Mouse (Mus musculus): Measurements from ENCODE around the gene Mcm3ap.
A peak's percentile ranks its signal among the peaks of the same experiment; 100 is the strongest.

Gene Mcm3ap

DNA sequence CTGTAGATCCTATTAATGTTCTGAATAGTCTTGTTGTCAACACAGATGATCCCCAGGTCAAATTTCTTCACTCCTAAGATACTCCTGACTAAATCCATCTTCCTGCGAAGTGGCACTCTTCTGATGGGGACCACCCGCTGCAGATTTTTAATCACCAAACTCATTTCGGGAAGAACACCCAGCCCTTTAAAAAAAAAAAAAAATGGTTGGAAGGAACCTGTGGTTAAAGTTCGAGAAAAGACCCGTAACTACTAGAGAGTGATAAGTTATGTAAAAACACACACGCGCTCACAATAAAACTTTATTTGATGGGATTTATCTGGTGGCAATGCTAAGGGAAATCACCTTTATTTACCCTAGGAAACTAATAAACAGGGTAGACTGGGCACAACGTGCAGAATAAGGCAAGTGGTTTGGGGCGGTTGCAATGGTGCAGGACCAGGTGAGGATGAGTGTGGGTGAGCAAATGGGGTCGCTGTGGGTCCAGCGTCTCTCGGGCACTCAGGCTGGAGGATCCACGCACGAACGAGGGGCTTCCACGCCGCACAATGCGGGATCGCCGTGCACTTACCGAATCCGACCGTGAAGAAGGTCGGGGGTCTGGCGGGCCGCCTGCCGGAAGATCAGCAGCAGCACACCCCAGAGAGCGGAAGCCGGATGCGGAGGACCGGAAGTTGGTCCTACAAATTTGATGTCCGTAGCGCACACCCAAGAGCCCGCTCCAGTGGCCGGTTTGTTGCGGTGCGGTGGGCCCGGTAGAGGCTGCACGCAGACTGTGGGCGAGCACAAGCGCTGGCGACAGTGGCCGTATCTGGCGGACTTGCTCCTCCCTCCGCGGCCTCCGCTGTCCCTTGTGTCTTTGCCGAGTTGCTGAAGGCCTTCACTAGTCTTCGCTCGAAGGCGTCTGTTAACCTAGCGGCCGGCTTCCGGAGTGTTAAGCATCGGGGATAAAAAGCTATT is at the start of gene Mcm3ap, which contains the start of gene Ybey:
Gene Mcm3ap (plus strand): TSS at position 725 of the 960 bp plus-strand sequence.
Gene Ybey (minus strand): TSS at position 912 of the 960 bp plus-strand sequence.
- peak; percentile 88 to 96 for DNase-seq (ENCODE audit: inconsistent age in 2 of 2, low spot score in 1 of 2)

DNA sequence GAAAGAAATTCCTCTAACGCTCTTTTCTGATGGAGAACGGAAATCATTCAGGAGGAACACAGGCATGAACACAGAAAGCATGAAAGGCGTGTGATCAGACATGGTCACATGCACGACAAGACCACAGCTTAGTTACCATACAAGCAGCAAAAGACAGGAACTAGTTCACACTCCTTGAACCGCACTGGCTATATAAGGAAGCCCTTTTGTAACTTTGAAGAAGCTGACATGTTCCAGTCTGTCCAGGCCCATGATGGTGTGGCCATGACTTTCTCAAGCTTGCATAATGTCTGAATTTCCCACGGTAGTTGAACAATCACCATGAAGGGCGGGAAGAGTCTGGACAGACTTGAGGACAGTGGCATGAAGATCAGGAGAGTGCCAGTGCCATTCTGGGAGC is 43.1 kb upstream of the Mcm3ap start:
- no peak for DNase-seq (ENCODE audit: inconsistent age in 2 of 2, low spot score in 1 of 2)

DNA sequence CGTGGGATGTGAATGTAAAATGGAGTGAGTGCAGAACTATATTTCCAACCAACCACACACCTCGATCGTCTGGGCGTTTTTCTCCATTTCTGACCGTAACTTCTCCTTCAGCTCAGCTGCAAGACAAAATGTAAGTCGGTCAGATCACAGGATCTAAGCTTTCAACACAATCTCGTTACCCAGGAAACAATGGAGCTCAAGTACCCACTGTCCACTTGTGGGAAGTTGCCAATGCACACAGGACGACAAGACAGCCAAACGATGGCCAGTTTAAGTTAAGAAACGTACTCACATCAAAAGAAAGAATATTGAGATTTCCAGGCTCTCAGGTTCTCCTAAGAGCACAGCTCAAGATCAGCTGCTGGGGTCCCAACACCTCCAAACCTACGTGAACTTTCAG is 34.8 kb upstream of the Mcm3ap start:
- no peak for DNase-seq (ENCODE audit: inconsistent age in 2 of 2, low spot score in 1 of 2)

DNA sequence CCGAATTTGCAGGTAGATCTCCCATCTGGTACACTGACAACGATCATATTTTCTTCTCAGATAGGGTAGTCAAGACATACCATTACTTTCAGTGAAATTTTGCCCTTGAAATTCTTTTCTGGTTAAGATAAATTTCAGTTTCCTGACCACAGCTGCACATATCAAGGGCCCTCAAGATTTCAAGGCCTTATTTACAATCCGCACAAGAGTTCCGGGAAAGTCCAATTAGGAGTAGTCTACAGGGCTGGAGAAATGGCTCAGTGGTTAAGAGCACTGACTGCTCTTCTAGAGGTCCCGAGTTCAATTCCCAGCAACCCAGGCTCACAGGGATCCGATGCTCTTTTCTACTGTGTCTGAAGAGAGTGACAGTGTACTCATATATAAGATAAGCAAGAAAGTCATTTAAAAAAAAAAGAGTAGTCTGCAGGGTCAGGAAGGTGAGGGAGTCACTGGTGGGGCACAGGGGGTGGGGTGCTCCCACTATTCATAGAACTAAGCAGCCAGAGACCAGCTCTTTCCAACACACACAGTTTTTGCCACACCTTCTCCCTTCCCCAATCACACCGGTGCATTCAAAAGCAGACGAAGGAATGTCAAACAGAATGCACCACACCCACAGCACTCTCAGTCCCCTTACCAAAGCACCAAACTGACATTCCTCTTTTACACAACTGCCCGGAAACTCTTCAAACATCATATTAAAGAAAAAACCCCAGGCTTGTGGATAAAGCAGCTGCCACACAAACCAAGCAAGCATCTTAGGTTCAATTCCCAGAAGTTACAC is 29.4 kb upstream of the Mcm3ap start:
- no peak for DNase-seq (ENCODE audit: inconsistent age in 2 of 2, low spot score in 1 of 2)

DNA sequence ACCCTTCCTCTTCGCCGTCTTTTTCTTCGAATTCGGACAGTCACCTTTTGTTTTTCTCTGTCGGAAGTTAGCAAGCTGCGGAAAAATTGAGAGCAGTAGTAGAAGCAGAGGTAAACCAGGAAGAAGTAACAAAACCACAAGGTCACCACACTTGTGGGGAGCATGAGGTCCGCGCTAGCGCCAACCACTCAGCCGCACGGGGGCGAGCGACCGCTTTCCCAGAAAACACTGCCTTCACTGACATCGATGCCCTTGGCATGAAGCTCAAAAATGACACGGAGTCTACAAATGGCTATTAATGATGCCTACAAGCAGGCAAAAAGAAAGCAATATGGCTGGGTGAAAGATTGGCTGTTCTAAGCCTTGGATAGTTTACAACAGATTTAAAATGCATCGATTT is 28.4 kb upstream of the Mcm3ap start, which contains the start of gene AC141477.1:
Gene AC141477.1 (minus strand): TSS at position 164 of the 400 bp plus-strand sequence.
- DNase-seq (ENCODE audit: inconsistent age in 2 of 2, low spot score in 1 of 2) = no peak

DNA sequence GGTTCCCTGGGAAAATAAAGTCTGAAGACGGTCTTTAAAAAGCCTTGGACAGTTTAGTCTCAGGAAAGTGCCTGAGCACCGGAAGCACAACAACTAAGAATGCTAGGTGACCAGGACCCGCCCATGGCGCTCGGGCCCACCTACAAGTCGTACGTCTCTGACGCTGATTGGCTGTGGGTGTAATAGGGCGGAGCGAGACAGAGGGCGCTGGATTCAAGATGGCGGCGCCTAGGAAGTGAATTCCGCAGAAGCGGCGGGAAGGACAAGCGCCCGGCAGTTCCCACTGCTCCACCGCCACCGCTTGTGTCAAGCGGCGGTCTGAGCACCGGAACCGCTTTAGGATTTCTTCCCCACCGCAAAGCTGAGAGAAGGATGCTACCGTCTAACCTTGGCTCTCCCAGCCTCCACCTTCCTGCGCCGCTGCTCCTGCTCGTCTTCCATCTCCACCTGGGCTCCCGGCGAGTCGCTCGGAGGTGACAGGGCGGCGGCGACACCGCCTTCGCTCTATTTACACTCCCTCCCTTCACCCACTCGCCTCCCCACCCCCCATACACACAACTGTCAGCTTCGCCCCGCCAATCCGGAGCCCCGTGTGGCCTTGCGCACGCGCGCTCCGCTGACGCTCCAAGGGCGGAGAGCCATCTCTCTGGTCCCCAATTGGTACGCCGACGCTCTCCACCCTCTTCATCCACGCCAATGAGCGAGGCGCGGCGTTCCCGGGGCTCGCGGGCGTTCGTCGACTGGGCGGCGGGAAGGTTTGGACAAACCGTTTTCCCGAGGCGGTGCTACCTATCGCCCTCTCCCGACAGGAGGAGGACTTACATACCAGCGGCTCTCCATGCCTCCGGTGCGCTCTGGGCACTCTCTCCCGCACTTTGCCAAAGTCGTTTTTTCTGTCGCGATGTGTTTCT is 26.3 kb upstream of the Mcm3ap start, which contains the start of gene Pcnt:
Gene Pcnt (minus strand): TSS at position 609 of the 911 bp plus-strand sequence.
- peak; percentile 98 to 99 for DNase-seq (ENCODE audit: inconsistent age in 2 of 2, low spot score in 1 of 2)

DNA sequence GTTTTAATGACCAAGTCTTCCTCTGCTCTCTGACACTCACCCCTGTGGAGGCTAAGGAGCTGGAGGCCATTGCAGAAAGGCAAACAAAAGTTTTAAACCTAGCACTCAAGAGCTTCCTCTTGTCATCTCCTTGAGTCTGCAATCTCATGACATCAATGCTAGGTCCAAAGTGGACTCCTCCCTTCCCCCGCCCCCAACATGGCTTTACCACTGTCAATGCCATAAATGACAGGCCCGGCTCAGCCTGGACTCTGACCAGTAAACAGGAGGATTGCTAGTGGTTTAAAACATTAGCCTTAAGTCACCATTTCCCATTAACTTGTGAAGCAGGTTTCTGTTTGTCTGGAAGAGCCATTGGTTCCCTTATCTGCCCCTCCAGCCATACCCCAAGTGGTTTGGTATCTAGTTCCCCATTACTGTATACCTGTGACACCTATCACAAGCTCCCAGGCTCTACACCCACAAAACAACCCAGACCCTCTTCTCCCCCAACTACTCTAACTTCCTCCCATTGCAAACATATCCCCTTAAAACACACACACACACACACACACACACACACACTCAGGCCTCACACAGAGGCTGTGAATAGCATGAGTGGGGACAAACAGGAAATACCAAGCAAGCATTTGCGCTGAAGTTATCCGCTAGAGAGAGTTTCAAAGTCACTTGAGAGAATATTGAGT is 22.6 kb upstream of the Mcm3ap start:
- DNase-seq (ENCODE audit: inconsistent age in 2 of 2, low spot score in 1 of 2) = no peak

DNA sequence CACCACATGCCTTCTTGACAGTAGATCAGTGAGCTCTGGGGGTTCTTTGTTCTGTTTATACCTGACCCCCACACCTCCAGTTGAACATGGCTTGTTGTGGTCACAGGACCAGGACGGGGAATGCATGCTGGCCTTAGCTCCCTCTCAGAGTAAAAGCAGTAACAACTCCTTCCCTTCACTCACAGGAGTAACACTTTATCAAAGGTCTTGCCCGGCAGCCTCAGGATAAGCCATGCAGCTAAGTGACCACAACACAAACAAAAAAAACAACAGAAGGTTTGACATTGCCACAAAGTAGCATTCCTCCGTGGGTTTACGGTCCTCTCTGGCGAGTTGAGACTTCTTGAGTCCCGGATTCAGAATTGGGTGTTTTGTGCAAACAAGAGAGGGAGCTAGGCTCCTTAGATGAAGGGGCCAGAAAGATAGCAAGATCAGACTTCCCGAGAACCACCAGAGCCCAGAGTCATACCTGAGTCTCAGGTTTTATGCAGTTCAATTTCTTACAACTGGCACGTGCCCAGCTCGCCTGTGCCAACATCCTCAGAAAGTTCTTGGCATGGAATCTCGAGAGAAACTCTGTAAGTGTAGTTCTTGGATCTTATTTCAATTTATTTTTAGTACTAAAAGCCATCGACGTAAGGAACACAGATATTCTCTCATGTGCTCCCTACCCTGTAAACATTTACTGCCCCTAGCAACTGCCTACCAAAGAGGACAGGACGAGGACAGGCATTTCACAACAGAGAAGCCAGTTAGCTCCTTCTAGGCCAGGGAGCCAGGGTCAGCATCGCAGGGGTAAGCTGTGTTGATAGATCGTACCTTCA is 21.1 kb upstream of the Mcm3ap start:
- DNase-seq (ENCODE audit: inconsistent age in 2 of 2, low spot score in 1 of 2) = no peak

DNA sequence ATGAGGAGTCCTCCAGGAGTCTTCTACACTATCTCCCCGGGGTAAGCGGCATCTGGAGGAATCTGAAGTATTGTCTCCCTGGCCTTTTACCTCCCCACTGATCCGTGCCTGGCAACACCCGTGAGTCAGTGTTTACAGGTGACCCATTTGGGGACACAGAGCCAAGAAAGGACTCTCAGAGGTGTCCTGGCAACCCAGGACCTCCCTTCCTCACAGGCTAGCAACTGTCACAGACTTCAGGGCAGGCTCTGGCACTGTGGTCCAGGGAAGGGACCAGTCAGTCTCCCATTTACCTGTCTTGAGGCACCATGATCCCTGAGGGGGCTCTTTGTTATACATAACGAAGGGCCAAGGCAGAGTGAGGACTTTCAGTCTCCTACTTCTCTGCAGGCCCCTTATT is 19.9 kb upstream of the Mcm3ap start, which contains the start of gene 2610028H24Rik:
Gene 2610028H24Rik (plus strand): TSS at position 231 of the 400 bp plus-strand sequence.
- no peak for DNase-seq (ENCODE audit: inconsistent age in 2 of 2, low spot score in 1 of 2)

DNA sequence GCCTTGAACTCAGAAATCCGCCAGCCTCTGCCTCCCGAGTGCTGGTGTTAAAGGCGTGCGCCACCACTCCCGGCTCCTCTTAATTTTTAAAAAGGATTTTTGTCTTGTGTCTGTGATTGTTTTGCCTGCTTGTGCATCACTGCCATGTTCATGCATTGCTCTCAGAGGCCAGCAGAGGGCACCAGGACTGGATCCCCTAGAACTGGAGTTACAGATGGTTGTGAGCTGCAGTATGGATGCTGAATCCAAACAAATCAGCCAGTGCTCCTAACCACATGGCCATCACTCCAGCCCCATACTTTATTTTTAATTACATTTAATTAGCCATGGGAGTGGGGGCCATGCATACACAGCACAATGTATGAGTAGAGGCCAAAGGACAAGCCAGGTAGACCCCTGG is 13.4 kb upstream of the Mcm3ap start:
- DNase-seq (ENCODE audit: inconsistent age in 2 of 2, low spot score in 1 of 2) = peak; percentile 32 to 76

DNA sequence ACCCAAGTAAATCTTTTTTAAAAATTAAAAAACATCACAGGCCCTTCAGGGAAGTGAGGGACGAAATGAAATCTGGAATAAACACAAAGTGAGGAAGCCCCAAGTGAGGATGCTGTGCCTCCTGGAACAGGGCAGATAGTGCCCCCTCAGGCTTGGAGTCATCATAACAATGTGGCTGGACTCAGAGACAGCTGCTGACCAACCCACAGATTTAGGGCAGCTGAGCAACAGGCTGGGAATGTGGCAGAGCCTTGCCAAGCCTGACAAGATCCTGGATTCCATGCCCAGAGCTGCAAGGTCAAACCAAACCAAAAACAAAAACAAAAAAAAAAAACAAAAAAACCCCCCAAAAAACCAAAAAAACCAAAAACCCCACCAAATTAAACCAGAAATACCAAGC is 7.5 kb upstream of the Mcm3ap start:
- DNase-seq (ENCODE audit: inconsistent age in 2 of 2, low spot score in 1 of 2) = peak; percentile 34 to 50

DNA sequence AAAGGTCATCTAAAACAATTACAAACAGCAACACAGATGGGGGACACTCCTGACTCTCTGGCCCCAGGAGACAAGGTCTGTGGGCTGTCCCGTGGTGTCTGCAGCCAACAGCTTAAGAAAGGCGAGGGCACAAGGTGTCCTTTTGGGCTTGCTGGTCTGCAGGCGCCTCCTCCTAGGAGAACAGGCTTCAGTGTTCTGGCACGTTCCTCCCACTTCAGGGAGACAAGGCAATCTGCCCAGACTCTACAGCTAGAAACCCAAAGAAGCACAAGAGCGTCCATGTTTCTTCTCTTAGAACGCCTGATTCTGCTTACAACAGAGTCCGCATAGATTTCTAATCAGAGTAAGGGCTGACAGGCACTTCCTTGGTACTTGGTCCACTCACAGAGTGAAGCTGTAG is 6.4 kb upstream of the Mcm3ap start:
- DNase-seq (ENCODE audit: inconsistent age in 2 of 2, low spot score in 1 of 2) = no peak

DNA sequence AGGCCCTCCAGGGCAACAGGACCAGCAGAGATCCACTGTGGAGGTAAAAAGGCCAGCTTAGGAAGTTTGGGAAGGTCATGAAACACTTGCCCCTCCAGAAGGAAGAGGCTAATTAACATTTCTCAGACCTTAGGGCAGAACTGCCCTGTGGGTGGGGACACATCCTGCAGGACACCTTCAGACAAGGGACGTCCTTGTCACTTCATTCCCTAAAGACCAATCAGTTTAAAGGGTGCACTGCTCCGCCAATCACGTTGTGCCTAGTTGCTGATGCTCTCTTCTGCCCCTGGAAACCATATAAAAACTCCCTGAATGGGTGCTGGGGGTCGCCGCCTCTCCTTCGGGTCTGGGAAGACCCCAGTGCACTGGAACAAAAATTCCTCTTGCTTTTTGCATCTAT is 6.0 kb upstream of the Mcm3ap start:
- no peak for DNase-seq (ENCODE audit: inconsistent age in 2 of 2, low spot score in 1 of 2)

DNA sequence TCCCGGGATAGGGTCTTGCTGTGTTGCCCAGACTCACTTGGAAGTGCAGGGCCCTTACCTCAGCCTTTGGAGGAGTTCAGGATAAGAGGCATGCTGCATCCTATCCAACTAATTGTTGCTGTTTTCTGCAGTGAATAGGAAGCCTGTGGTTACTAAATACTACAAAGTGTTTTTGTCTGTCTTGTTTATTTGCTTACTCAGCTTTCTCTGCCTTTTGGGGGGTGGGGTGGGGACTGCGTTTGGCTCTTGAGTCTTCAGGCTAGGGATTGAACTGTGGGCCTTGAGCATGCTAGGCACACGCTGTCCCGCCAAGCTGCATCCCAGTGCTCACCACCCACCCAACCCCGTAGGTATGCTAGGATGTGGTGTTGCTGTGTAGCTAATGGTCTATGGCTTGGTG is 5.0 kb downstream of the Mcm3ap start:
- no peak for DNase-seq (ENCODE audit: inconsistent age in 2 of 2, low spot score in 1 of 2)

DNA sequence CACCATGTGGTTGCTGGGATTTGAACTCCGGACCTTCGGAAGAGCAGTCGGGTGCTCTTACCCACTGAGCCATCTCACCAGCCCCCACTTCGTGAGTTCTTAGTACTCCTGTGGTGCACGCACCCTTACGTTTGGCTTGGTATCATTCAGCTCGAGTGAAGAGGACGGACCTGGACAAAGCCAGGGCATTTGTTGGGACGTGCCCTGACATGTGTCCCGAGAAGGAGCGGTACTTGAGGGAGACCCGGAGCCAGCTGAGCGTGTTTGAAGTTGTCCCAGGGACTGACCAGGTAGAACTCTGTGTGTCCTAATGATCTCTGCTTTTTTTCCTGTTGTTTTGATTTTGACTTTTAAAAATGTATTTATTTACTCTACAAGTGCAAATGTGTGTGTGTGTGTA is 12.1 kb downstream of the Mcm3ap start:
- DNase-seq (ENCODE audit: inconsistent age in 2 of 2, low spot score in 1 of 2) = no peak

DNA sequence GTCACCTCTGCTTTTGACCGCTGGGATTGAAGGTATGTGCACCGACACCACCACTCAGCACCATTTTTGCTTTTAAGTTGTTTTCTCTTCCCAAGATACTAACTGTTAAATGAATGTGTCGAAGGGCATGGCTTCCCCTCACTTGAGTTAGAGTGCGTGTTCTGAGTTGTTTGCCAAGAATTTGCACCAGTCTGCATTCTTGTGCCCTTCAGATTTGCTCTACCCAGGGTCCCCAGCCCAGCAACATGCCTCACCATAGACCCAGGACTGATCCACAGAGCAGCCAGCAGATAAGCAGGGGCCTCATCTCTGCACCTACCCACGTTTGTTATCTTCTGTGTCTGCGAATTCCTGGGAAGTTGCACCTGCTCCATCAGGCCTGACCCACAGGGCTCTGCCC is 12.8 kb downstream of the Mcm3ap start:
- no peak for DNase-seq (ENCODE audit: inconsistent age in 2 of 2, low spot score in 1 of 2)

DNA sequence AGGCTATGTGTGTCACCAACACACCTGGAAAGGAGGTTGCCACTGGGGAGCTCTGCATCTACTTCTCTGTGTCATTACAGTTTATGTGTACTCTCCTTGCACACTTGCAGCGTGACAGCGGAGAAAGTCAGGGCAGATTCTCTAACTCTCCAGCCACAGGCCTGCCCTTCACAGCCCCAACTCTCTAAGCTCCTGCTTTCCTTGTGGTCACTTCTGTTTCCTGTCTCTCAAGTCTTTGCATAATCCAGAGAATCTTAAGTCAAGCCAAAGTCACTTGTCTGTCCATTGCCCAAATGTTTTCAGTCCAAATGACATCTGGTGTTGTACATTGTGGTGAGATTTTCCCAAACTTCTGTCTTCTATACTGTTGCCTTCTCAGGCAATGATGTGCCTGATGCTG is 17.6 kb downstream of the Mcm3ap start:
- no peak for DNase-seq (ENCODE audit: inconsistent age in 2 of 2, low spot score in 1 of 2)

DNA sequence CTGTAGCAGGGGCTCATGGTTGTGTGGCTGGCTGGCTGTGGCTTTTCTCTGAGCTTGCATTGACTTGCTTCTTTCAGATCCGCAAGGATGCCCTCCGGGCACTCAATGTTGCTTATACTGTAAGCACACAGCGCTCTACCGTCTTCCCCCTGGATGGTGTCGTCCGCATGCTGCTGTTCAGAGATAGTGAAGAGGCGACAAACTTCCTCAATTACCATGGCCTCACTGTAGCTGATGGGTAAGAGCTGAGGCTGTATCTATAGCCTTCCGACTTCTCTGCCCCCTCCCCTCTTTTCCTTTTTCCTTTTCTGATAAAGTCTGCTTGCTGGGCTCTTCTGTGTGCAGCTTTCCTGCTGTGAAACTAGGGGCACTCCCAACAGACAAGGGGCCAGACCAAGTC is 19.5 kb downstream of the Mcm3ap start:
- DNase-seq (ENCODE audit: inconsistent age in 2 of 2, low spot score in 1 of 2) = no peak

DNA sequence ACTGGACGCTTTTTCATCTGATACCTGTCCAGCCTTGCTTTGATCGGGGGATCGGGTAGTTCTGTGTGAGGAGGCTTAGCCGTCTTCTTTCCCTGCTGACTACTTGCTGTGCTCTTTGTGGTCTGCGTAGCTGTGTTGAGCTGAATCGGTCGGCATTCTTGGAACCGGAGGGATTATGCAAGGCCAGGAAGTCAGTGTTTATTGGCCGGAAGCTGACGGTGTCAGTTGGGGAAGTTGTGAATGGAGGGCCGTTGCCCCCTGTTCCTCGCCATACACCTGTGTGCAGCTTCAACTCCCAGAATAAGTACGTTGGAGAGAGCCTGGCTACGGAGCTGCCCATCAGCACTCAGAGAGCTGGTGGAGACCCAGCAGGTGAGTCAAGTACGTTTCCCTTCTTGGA is 20.5 kb downstream of the Mcm3ap start:
- DNase-seq (ENCODE audit: inconsistent age in 2 of 2, low spot score in 1 of 2) = no peak
